Mouse (Mus musculus): Measurements from ENCODE around the gene Cfap126. TPM values are rescaled to one million over a fixed set of nuclear protein-coding genes. Genes with fewer than 3 reads are reported as not detected.

Gene Cfap126
- polyA plus RNA-seq, 1 experiment from 2014 or later, result 14.1 TPM

GRCm38 (mm10) chr1:171165629-171166345, 52.1 kb downstream of the Cfap126 start:
- H3K36me3 ChIP-seq, result no peaks in the 10 kb centered on the region
- H3K4me2 ChIP-seq, result no peak overlapping the region
- WGBS, result 84% methylated on average over 5 of the region's 5 CpGs
- H3K4me1 ChIP-seq (replicated peaks), result no peaks in the 10 kb centered on the region
- no peak for ATAC-seq (ENCODE audit: low FRiP score, low read depth)
- no peak overlapping the region for H3K9ac ChIP-seq
- no peak overlapping the region for H3K27ac ChIP-seq (replicated peaks)
- no peak overlapping the region for H3K4me3 ChIP-seq
- 0 out of 2 replicates have a peak, but pooled peaks cover 3% of the 10 kb centered on the region for H3K27me3 ChIP-seq
- H3K9me3 ChIP-seq, result no peaks in the 10 kb centered on the region

GRCm38 (mm10) chr1:171168906-171169305, 55.2 kb downstream of the Cfap126 start:
- no peak overlapping the region for H3K4me3 ChIP-seq
- 89% methylated on average over 12 of the region's 12 CpGs for WGBS
- H3K9me3 ChIP-seq, result no peaks in the 10 kb centered on the region
- no peak overlapping the region for H3K27ac ChIP-seq (replicated peaks)
- ATAC-seq (ENCODE audit: low FRiP score, low read depth), result no peak
- H3K36me3 ChIP-seq, result no peaks in the 10 kb centered on the region
- H3K27me3 ChIP-seq, result no peaks in the 10 kb centered on the region
- no peak overlapping the region for H3K4me2 ChIP-seq
- H3K9ac ChIP-seq, result no peak overlapping the region
- H3K4me1 ChIP-seq (replicated peaks), result no peaks in the 10 kb centered on the region

GRCm38 (mm10) chr1:171169913-171170312, 56.2 kb downstream of the Cfap126 start:
- Histone ChIP-seq H3K9me3 (no peaks in the 10 kb centered on the region), H3K4me3 (no peak overlapping the region), H3K27ac (replicated peaks) (no peak overlapping the region), H3K36me3 (no peaks in the 10 kb centered on the region), H3K4me1 (replicated peaks) (no peaks in the 10 kb centered on the region), H3K9ac (no peak overlapping the region), H3K4me2 (no peak overlapping the region), H3K27me3 (no peaks in the 10 kb centered on the region)
- no peak for ATAC-seq (ENCODE audit: low FRiP score, low read depth)
- 71% methylated on average over 3 of the region's 3 CpGs for WGBS

- no peak for ATAC-seq (ENCODE audit: low FRiP score, low read depth)
- H3K27ac ChIP-seq (replicated peaks), result no peak overlapping the region
- H3K4me3 ChIP-seq, result no peak overlapping the region
- H3K9me3 ChIP-seq, result no peaks in the 10 kb centered on the region
- no peaks in the 10 kb centered on the region for H3K27me3 ChIP-seq
- H3K4me2 ChIP-seq, result no peak overlapping the region
- 64% methylated on average over 3 of the region's 3 CpGs for WGBS
- H3K4me1 ChIP-seq (replicated peaks), result no peaks in the 10 kb centered on the region
- no peak overlapping the region for H3K9ac ChIP-seq
- no peaks in the 10 kb centered on the region for H3K36me3 ChIP-seq
Observed at GRCm38 (mm10) chr1:171171138-171171537, 57.4 kb downstream of the Cfap126 start.

- Histone ChIP-seq H3K27ac (replicated peaks) (no peak overlapping the region), H3K4me1 (replicated peaks) (no peaks in the 10 kb centered on the region), H3K9me3 (no peaks in the 10 kb centered on the region), H3K9ac (no peak overlapping the region), H3K4me2 (no peak overlapping the region), H3K4me3 (no peak overlapping the region), H3K27me3 (no peaks in the 10 kb centered on the region), H3K36me3 (no peaks in the 10 kb centered on the region)
- WGBS, result over 99% methylated on average over 8 of the region's 8 CpGs
- no peak for ATAC-seq (ENCODE audit: low FRiP score, low read depth)
Observed at GRCm38 (mm10) chr1:171172779-171173178, 59.1 kb downstream of the Cfap126 start.

Small RNA genes lying within 50 kb of the gene (microRNA-seq; reads per million reads assigned to microRNA genes)
- gene Gm27552 (not detected), gene Gm27844 (not detected), gene Mir6546 (not detected)

Other genes starting within 250 kb of the Cfap126 start
- 7.3 and 7.6 TPM in 2 replicates for gene Atf6, start 246.1 kb upstream of the Cfap126 start, polyA plus RNA-seq (2015; fragmentation: Nextera tagmentation; extraction: Ambion mirVana)
- 0.21 and 1.2 TPM in 2 replicates for gene Gm26620, start 228.9 kb upstream of the Cfap126 start, polyA plus RNA-seq (2015; fragmentation: Nextera tagmentation; extraction: Ambion mirVana)
- 38.4 and 46.0 TPM in 2 replicates for gene Dusp12, start 228.4 kb upstream of the Cfap126 start, polyA plus RNA-seq (2015; fragmentation: Nextera tagmentation; extraction: Ambion mirVana)
- 0.85 and 1.4 TPM in 2 replicates for gene Fcrlb, start 201.0 kb upstream of the Cfap126 start, polyA plus RNA-seq (2015; fragmentation: Nextera tagmentation; extraction: Ambion mirVana)
- not detected in 2 replicates for gene Fcrla, start 186.3 kb upstream of the Cfap126 start, polyA plus RNA-seq (2015; fragmentation: Nextera tagmentation; extraction: Ambion mirVana)
- gene Fcgr2b, start 137.4 kb upstream of the Cfap126 start, polyA plus RNA-seq (2015; fragmentation: Nextera tagmentation; extraction: Ambion mirVana), result 1.7 and 2.6 TPM in 2 replicates
- 0.27 and 1.0 TPM in 2 replicates for gene Fcgr4, start 95.0 kb upstream of the Cfap126 start, polyA plus RNA-seq (2015; fragmentation: Nextera tagmentation; extraction: Ambion mirVana)
- 9.6 and 12.3 TPM in 2 replicates for gene Fcgr3, start 49.0 kb upstream of the Cfap126 start, polyA plus RNA-seq (2015; fragmentation: Nextera tagmentation; extraction: Ambion mirVana)
- 290 and 297 TPM in 2 replicates for gene Sdhc, start 36.7 kb downstream of the Cfap126 start, polyA plus RNA-seq (2015; fragmentation: Nextera tagmentation; extraction: Ambion mirVana)
- gene Mpz, start 36.8 kb downstream of the Cfap126 start, polyA plus RNA-seq (2015; fragmentation: Nextera tagmentation; extraction: Ambion mirVana), result 4.2 and 7.7 TPM in 2 replicates
- gene Pcp4l1, start 82.3 kb downstream of the Cfap126 start, polyA plus RNA-seq (2015; fragmentation: Nextera tagmentation; extraction: Ambion mirVana), result 32.4 and 48.4 TPM in 2 replicates
- gene Nr1i3, start 100.1 kb downstream of the Cfap126 start, polyA plus RNA-seq (2015; fragmentation: Nextera tagmentation; extraction: Ambion mirVana), result 0.39 and 0.49 TPM in 2 replicates
- 55.0 and 55.4 TPM in 2 replicates for gene Tomm40l, start 108.6 kb downstream of the Cfap126 start, polyA plus RNA-seq (2015; fragmentation: Nextera tagmentation; extraction: Ambion mirVana)
- 6.0 and 6.3 TPM in 2 replicates for gene Apoa2, start 111.1 kb downstream of the Cfap126 start, polyA plus RNA-seq (2015; fragmentation: Nextera tagmentation; extraction: Ambion mirVana)
- 24.9 and 30.7 TPM in 2 replicates for gene Fcer1g, start 120.4 kb downstream of the Cfap126 start, polyA plus RNA-seq (2015; fragmentation: Nextera tagmentation; extraction: Ambion mirVana)
- 5.6 and 6.2 TPM in 2 replicates for gene Adamts4, start 136.5 kb downstream of the Cfap126 start, polyA plus RNA-seq (2015; fragmentation: Nextera tagmentation; extraction: Ambion mirVana)
- gene Ndufs2, start 137.5 kb downstream of the Cfap126 start, polyA plus RNA-seq (2015; fragmentation: Nextera tagmentation; extraction: Ambion mirVana), result 233 and 245 TPM in 2 replicates
- gene B4galt3, start 156.4 kb downstream of the Cfap126 start, polyA plus RNA-seq (2015; fragmentation: Nextera tagmentation; extraction: Ambion mirVana), result 105 and 107 TPM in 2 replicates
- 44.2 and 53.6 TPM in 2 replicates for gene Ppox, start 167.3 kb downstream of the Cfap126 start, polyA plus RNA-seq (2015; fragmentation: Nextera tagmentation; extraction: Ambion mirVana)
- 99.8 and 106 TPM in 2 replicates for gene Usp21, start 174.1 kb downstream of the Cfap126 start, polyA plus RNA-seq (2015; fragmentation: Nextera tagmentation; extraction: Ambion mirVana)
- 109 and 110 TPM in 2 replicates for gene Ufc1, start 181.1 kb downstream of the Cfap126 start, polyA plus RNA-seq (2015; fragmentation: Nextera tagmentation; extraction: Ambion mirVana)
- gene Dedd, start 215.2 kb downstream of the Cfap126 start, polyA plus RNA-seq (2015; fragmentation: Nextera tagmentation; extraction: Ambion mirVana), result 47.3 and 51.6 TPM in 2 replicates
- 51.4 and 52.1 TPM in 2 replicates for gene Nit1, start 231.7 kb downstream of the Cfap126 start, polyA plus RNA-seq (2015; fragmentation: Nextera tagmentation; extraction: Ambion mirVana)
- 139 and 153 TPM in 2 replicates for gene Pfdn2, start 231.8 kb downstream of the Cfap126 start, polyA plus RNA-seq (2015; fragmentation: Nextera tagmentation; extraction: Ambion mirVana)
- 2.5 and 3.3 TPM in 2 replicates for gene Klhdc9, start 246.9 kb downstream of the Cfap126 start, polyA plus RNA-seq (2015; fragmentation: Nextera tagmentation; extraction: Ambion mirVana)

Data from hindbrain, embryonic 15.5 days (tissue).